Mouse (Mus musculus) intestine, embryonic 16.5 days (tissue): ENCODE measurements around the gene Runx3. TPM values are rescaled to one million over a fixed set of nuclear protein-coding genes. Genes with fewer than 3 reads are reported as not detected.
A peak's percentile ranks its signal among the peaks of the same experiment; 100 is the strongest.

Experiments
- ATAC-seq: fragments of 200-750 bp; cut with Nextera tagmentation; 2 replicates; pipeline ENCODE4 v1.8.0; 2017; ENCODE audit warnings: moderate TSS enrichment, moderate library complexity
- H3K27ac ChIP-seq: fragments of 300-500 bp; sonication (generic); 2 replicates; pipeline ENCODE4 v1.5.1; 2014; ENCODE audit warnings: mild to moderate bottlenecking, low read length
- H3K27me3 ChIP-seq: fragments of 300-500 bp; sonication (generic); replicated peaks from 2 replicates; pipeline ENCODE4 v1.6.1; 2014; ENCODE audit warnings: low read length, control low read depth, mixed read lengths; ENCODE audit not compliant: control insufficient read depth, insufficient read depth
- H3K36me3 ChIP-seq: fragments of 300-500 bp; sonication (generic); 2 replicates; pipeline ENCODE4 v1.6.1; 2014; ENCODE audit warnings: low read length, control low read depth; ENCODE audit not compliant: control insufficient read depth, insufficient read depth
- H3K4me1 ChIP-seq: fragments of 300-500 bp; sonication (generic); 2 replicates; pipeline ENCODE4 v1.6.1; 2014; ENCODE audit warnings: low read length, control low read depth, mixed read lengths; ENCODE audit not compliant: control insufficient read depth, insufficient read depth
- H3K4me2 ChIP-seq: fragments of 300-500 bp; sonication (generic); 2 replicates; pipeline ENCODE4 v1.6.1; 2014; ENCODE audit warnings: low read depth, low read length, control low read depth
- H3K4me3 ChIP-seq: fragments of 300-500 bp; sonication (generic); 2 replicates; pipeline ENCODE4 v1.5.1; 2014; ENCODE audit warnings: mild to moderate bottlenecking, low read length
- H3K9ac ChIP-seq: fragments of 300-500 bp; sonication (generic); 2 replicates; pipeline ENCODE4 v1.6.1; 2014; ENCODE audit warnings: low read depth, low read length
- H3K9me3 ChIP-seq: fragments of 300-500 bp; sonication (generic); 2 replicates; pipeline ENCODE4 v1.6.1; 2016; ENCODE audit warnings: low read length, control low read depth; ENCODE audit not compliant: control insufficient read depth
- WGBS: fragments of 180-500 bp; shearing (Covaris S2); extraction: QIAGEN DNeasy Blood & Tissue Kit; methylation state at CpG from one replicate; pipeline ENCODE4 v1.1.7; 2014; 5-methylcytosine and 5-hydroxymethylcytosine counted together
- polyA plus RNA-seq: library from polyadenylated mRNA; unstranded; fragments of >200 nt; fragmentation: Nextera tagmentation; extraction: Ambion mirVana; gene quantifications from 2 replicates; pipeline ENCODE4 v1.2.1, GENCODE M21; 2015

Gene Runx3
- polyA plus RNA-seq, 1 experiment from 2014 or later, result 0.33 TPM

DNA sequence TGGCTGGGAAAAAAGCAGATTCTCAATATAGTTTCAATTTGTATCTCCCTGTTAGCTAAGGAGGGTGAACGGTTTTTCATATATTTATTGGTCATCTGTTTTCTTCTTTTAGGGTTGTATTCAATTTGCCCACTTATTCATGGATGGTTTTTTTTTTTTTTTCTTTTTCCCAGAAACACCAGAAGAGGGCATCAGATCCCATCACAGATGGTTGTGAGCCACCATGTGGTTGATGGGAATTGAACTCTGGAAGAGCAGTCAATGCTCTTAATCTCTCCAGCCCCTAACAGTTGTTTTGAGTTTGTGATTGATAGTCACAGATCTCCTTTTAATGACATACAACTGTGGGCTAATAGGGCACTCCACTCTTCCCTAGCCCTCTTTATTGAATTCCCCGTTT is 89.4 kb downstream of the Runx3 start:
- Histone ChIP-seq H3K4me3 (no peak overlapping the region), H3K4me2 (no peak overlapping the region)

DNA sequence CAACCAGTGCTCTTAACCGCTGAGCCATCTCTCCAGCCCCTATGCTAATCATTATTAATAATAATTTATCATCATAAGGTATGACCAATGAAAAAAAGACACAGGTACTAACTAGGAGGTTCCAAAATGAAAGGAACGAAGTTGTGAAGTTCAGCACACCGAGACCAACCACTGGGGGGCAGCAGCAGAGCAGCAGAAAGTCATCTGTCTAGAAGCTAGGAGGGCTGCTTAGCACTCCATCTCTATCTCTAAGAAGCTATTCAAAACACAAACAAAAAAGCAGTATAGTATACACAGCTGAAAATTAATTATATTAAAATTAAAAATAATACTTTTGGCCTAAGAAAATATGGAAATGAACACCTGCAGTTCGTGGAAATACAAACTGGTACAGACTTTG is 99.2 kb downstream of the Runx3 start:
- Histone ChIP-seq H3K9ac (no peak overlapping the region), H3K27me3 (no peaks in the 10 kb centered on the region), H3K27ac (no peak overlapping the region), H3K4me2 (no peak overlapping the region), H3K4me1 (0 out of 2 replicates have a peak, but pooled peaks cover 2% of the 10 kb centered on the region), H3K4me3 (no peak overlapping the region), H3K9me3 (no peaks in the 10 kb centered on the region), H3K36me3 (peaks cover 15% of the 10 kb centered on the region)
- ATAC-seq, result peak; percentile 59; the same call in 1 of the 2 replicates
- 43% methylated on average over 4 of the region's 4 CpGs for WGBS

More for the DNA sequence above, 89.4 kb downstream of the Runx3 start:
- no peak overlapping the region for H3K27ac ChIP-seq
- no peaks in the 10 kb centered on the region for H3K9me3 ChIP-seq
- peaks cover 8% of the 10 kb centered on the region; the same call in 1 of the 2 replicates for H3K27me3 ChIP-seq
- H3K4me1 ChIP-seq, result 0 out of 2 replicates have a peak, but pooled peaks cover 4% of the 10 kb centered on the region
- no peak for ATAC-seq
- H3K9ac ChIP-seq, result no peak overlapping the region
- WGBS, result 73% methylated on average over 2 of the region's 2 CpGs
- H3K36me3 ChIP-seq, result no peaks in the 10 kb centered on the region

DNA sequence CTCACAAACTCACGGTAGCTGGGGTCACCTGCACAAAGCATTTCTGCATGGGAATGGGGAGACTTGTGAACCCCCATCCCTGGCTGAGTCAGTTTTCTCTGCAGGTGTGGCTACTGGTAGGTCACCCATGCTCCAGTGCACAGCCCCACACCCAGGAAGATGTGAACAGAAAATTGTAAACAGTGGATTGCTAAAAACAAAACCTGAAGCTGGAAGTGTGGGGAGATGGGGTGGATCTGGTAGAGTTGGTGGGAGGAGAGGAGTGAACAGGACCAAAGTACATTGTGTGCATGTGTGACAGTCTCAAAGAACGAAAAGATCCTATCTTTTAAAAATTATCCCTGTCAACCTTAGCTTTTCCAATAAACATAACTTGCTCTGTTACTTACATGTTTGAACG is 100.2 kb downstream of the Runx3 start:
- 72% methylated on average over 3 of the region's 3 CpGs for WGBS

DNA sequence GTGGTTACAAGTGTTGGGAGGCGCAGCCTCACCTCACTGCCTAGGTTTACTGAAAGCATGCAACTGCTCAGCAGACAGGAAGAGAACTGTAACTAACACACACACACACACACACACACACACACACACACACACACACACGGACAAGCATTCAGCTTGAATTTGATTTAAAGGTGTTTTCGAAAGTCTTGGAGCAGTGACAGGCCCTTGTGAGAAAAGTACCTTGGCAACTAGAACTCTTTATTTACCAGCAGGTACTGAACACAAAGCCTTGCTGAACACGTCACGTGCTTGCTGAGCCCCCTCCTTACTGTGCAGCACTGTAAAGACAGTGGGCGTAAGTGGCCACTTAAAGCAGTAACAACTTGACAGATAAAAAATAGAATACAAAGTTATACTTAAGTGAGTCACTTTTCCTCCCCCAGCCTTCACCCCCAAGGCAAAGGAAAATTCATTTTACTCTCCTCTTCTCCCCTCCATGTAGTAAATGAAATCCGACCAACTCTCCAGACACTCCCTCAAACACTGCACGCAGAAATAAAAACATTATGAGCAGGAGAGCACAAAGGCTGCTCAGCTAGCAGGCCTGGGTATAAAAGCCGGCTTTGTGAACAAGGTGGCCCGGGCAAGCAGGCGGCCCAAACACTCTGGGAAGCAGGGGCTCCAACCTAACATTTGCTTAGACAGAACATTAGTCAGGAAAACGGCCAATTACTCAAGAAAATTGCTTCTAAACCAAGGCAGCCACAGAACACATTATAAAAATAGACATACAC is 101.4 kb downstream of the Runx3 start:
- Histone ChIP-seq H3K4me3 (no peak overlapping the region), H3K36me3 (peaks cover 15% of the 10 kb centered on the region), H3K27me3 (no peaks in the 10 kb centered on the region), H3K4me1 (0 out of 2 replicates have a peak, but pooled peaks cover 2% of the 10 kb centered on the region), H3K27ac (no peak overlapping the region), H3K9me3 (no peaks in the 10 kb centered on the region), H3K4me2 (no peak overlapping the region), H3K9ac (no peak overlapping the region)
- 69% methylated on average over 12 of the region's 12 CpGs for WGBS
- no peak for ATAC-seq

More for the DNA sequence above, 100.2 kb downstream of the Runx3 start:
- H3K4me1 ChIP-seq, result 0 out of 2 replicates have a peak, but pooled peaks cover 2% of the 10 kb centered on the region
- H3K4me3 ChIP-seq, result no peak overlapping the region
- no peak overlapping the region; the same call in 1 of the 2 replicates for H3K27ac ChIP-seq
- no peak overlapping the region for H3K4me2 ChIP-seq
- peaks cover 15% of the 10 kb centered on the region for H3K36me3 ChIP-seq
- no peak overlapping the region for H3K9ac ChIP-seq
- ATAC-seq, result no peak
- no peaks in the 10 kb centered on the region for H3K9me3 ChIP-seq
- no peaks in the 10 kb centered on the region for H3K27me3 ChIP-seq

DNA sequence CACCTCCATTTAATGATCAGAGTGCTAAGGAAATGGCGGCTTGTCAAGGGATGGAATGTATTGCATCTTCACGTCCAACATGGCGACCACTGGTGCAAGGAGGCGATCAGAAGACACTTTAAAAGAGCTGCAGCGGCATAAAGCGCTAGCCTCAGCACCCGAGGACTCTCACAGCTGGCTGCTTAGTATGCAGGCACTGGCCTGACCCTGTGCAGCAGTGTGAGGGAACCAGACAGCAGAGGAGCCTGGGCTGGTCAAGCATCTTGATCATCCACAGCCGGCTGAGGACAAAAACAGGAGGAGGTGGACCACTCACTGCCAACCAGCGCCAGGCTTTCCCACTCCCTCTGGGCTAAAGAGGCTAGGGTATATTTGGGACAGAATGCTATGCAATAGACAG is 103.4 kb downstream of the Runx3 start:
- Histone ChIP-seq H3K9ac (no peak overlapping the region), H3K36me3 (0 out of 2 replicates have a peak, but pooled peaks cover 5% of the 10 kb centered on the region), H3K4me1 (0 out of 2 replicates have a peak, but pooled peaks cover 2% of the 10 kb centered on the region), H3K4me2 (no peak overlapping the region), H3K27ac (no peak overlapping the region), H3K27me3 (no peaks in the 10 kb centered on the region), H3K9me3 (no peaks in the 10 kb centered on the region), H3K4me3 (no peak overlapping the region)
- no peak for ATAC-seq
- 89% methylated on average over 9 of the region's 9 CpGs for WGBS

DNA sequence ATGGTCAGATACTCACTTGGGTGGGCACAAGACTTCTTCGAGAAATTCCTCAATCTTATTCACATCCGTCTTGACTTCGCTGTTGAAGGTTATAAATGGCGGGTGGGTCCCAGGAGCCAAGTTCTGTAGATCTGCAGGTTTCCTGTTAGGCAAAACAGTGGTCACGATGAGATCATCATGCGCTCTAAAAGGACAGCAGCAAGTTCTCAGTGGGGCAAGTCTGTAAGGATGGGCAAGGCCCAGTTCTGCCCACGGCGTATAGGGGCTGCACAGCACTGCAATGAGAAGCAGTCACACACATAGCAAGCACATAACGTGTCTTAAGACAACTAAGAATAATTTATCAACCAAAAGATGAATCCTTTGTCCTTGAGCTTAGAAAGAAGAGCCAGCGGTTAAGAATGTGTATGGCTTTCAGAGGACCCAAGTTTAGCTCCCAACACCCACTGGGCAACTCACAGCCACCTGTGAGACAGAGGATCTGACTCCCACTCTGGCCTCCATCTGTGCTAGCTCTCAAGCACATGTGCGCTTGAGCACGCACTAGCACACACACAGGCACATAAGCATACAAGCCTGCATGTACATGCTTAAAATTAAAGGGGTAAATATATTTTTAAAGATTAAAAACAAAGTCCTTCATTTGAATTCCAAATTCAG is 105.7 kb downstream of the Runx3 start:
- Histone ChIP-seq H3K4me2 (no peak overlapping the region), H3K36me3 (0 out of 2 replicates have a peak, but pooled peaks cover 5% of the 10 kb centered on the region), H3K27ac (no peak overlapping the region), H3K9ac (no peak overlapping the region), H3K4me1 (peaks cover 5% of the 10 kb centered on the region; the same call in 1 of the 2 replicates), H3K9me3 (no peaks in the 10 kb centered on the region), H3K27me3 (no peaks in the 10 kb centered on the region), H3K4me3 (no peak overlapping the region)
- WGBS, result 90% methylated on average over 12 of the region's 12 CpGs
- no peak for ATAC-seq

Other genes with a start within 250 kb of the Runx3 start
- 146 and 155 TPM in 2 replicates for gene Tmem50a, start 205.6 kb upstream of the Runx3 start, polyA plus RNA-seq
- gene Rsrp1, start 197.1 kb upstream of the Runx3 start, polyA plus RNA-seq, result 462 and 467 TPM in 2 replicates
- gene Syf2, start 189.8 kb upstream of the Runx3 start, polyA plus RNA-seq, result 62.6 and 65.0 TPM in 2 replicates
- 107 and 109 TPM in 2 replicates for gene Clic4, start 152.2 kb downstream of the Runx3 start, polyA plus RNA-seq
- 152 and 176 TPM in 2 replicates for gene Srrm1, start 232.7 kb downstream of the Runx3 start, polyA plus RNA-seq